In the genomic region with DNA sequence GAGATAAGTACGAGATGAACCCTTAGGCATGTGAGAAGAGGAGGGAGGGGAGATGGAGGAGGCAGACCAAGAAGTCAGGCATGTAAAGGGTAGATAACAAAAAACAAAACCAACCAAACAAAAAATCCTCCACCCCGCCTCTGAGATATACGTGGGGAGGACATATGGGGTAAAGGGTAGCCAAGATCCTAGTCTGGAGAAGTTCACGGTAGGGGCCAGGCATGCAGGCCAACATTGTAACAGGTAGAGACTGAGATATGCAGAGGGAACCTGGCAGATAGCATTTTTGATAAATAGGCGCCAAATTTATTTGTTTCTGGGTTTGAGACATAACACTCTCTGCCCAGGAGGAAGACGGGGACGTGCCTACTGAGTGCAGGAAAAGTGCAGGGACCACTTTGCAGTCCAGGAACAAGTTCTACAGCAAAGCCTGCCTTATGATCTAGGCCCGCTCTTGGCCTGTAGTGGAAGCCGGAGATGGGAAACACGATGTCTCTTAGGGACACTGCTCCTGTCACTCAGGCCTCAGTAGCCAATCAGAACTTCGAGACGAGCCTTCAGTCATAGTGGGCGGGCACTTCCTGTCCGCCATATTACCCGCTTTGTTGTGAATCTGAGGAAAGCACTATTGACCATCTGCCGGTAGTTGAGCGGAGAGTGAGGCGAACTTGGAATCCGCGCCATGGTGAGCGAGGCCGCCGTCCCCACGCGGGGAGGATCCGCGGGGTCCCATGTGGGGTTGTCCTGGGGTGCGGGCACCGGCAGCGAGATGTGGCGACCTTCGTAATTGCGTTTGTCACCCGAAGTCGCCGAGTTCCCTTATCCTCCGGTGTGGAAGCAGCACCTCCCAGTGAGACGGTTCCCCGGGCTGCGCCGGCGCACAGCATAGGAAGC, we compare ENCODE assay signal across 8 mouse cellular contexts. TPM values are rescaled to one million over a fixed set of nuclear protein-coding genes. Genes with fewer than 3 reads are reported as not detected.
A peak's percentile ranks its signal among the peaks of the same experiment; 100 is the strongest.
DNase-seq lines count a peak whose midpoint lies in the region; ATAC-seq and TF ChIP-seq lines count a peak whose summit lies in the region.
"Not testable (repeated sequence)": the region's sequence is repeated elsewhere in the genome, so short reads cannot be mapped to it uniquely, and the experiment has no call there.

A gene (plus strand): TSS at position 626 of the 894 bp plus-strand sequence.

- not testable (repeated sequence) for TF ChIP-seq CTCF in kidney, postnatal 0 days (IDR thresholded peaks at IDR 0.05; ENCODE audit: low read depth); liver, adult 2 months (IDR thresholded peaks at IDR 0.05; ENCODE audit: low read depth, low read length)

- peak within 1 kb of the TSS; percentile 68 for H3K4me3 ChIP-seq in brown adipose tissue, adult 24 weeks (ENCODE audit: insufficient read depth, low read depth, low read length)
- H3K4me3 ChIP-seq in heart, embryonic 13.5 days: peak within 1 kb of the TSS; percentile 60
- peak within 1 kb of the TSS; percentile 44 for H3K4me3 ChIP-seq in kidney, postnatal 0 days (replicated peaks; ENCODE audit: low read depth, low read length)
- peak within 1 kb of the TSS; percentile 80 for H3K4me3 ChIP-seq in liver, adult 2 months (ENCODE audit: insufficient read depth, low read depth, low read length)
- peak within 1 kb of the TSS; percentile 46 for H3K4me3 ChIP-seq in myocyte

- H3K4me1 ChIP-seq in brown adipose tissue, adult 24 weeks (ENCODE audit: control insufficient read depth, insufficient read depth, insufficient read length, low read length); heart, embryonic 13.5 days; kidney, postnatal 0 days (replicated peaks; ENCODE audit: insufficient read depth, low read length); liver, adult 2 months (ENCODE audit: control insufficient read depth, insufficient read depth, low read length): not testable (repeated sequence)

- peaks cover 13% of the 10 kb centered on the region; the same call in 1 of the 2 replicates for H3K9me3 ChIP-seq in heart, embryonic 13.5 days
- not testable (repeated sequence) for H3K9me3 ChIP-seq in kidney, postnatal 0 days (replicated peaks; ENCODE audit: low read length)

- peak within 1 kb of the TSS; percentile 68 for H3K4me2 ChIP-seq in heart, embryonic 13.5 days
- H3K4me2 ChIP-seq in kidney, postnatal 0 days (ENCODE audit: low read length): peak within 1 kb of the TSS; percentile 44
- peak within 1 kb of the TSS; percentile 79 for H3K4me2 ChIP-seq in myocyte (ENCODE audit: low read depth)

- not testable (repeated sequence) for H3K27me3 ChIP-seq in heart, embryonic 13.5 days (replicated peaks); kidney, postnatal 0 days (ENCODE audit: insufficient read depth, low read length); liver, adult 2 months (ENCODE audit: control insufficient read depth, insufficient read depth, low read length); myocyte (ENCODE audit: control insufficient read depth, insufficient read depth, insufficient read length); splenic B cell, adult 2 months (ENCODE audit: control insufficient read depth, insufficient read depth, low read length, poor library complexity, severe bottlenecking)

- ATAC-seq in heart, embryonic 13.5 days (ENCODE audit: extremely low read depth, insufficient number of reproducible peaks, low FRiP score, low TSS enrichment): peak; percentile 83
- peak; percentile 97 for ATAC-seq in kidney, postnatal 0 days (replicated peaks; ENCODE audit: low FRiP score, low read depth)

- 17% methylated on average over 42 of the region's 42 CpGs for WGBS in heart, embryonic 13.5 days
- WGBS in kidney, postnatal 0 days: 23% methylated on average over 34 of the region's 42 CpGs
- 17% methylated on average over 42 of the region's 42 CpGs for WGBS in liver, adult 2 months

- not testable (repeated sequence) for H3K79me2 ChIP-seq in liver, adult 2 months (ENCODE audit: control insufficient read depth, insufficient read depth, low read length)
- H3K79me2 ChIP-seq in myocyte (ENCODE audit: control insufficient read depth, insufficient read depth): peaks cover 13% of the 10 kb centered on the region

- H3K9ac ChIP-seq in heart, embryonic 13.5 days: peak within 1 kb of the TSS; percentile 77
- H3K9ac ChIP-seq in kidney, postnatal 0 days (ENCODE audit: low read depth, low read length): peak within 1 kb of the TSS; percentile 51; the same call in 1 of the 2 replicates
- peak within 1 kb of the TSS; percentile 73 for H3K9ac ChIP-seq in liver, adult 2 months (ENCODE audit: low read depth, low read length)

- not testable (repeated sequence) for H3K27ac ChIP-seq in brown adipose tissue, adult 24 weeks (replicated peaks; ENCODE audit: low read depth, low read length)
- H3K27ac ChIP-seq in heart, embryonic 13.5 days (replicated peaks): peak within 1 kb of the TSS; percentile 85
- H3K27ac ChIP-seq in kidney, postnatal 0 days: peak within 1 kb of the TSS; percentile 82
- 0 out of 2 replicates have a peak within 1 kb of the TSS, but pooled peaks have one; percentile 17 for H3K27ac ChIP-seq in liver, adult 2 months (replicated peaks; ENCODE audit: insufficient read depth, low read depth, low read length)

- H3K36me3 ChIP-seq in heart, embryonic 13.5 days; kidney, postnatal 0 days (ENCODE audit: insufficient read depth, low read length); liver, adult 2 months (ENCODE audit: control insufficient read depth, insufficient read depth, low read length); myocyte (ENCODE audit: control insufficient read depth, insufficient read depth); splenic B cell, adult 2 months (ENCODE audit: control insufficient read depth, insufficient read depth, low read length, poor library complexity, severe bottlenecking): not testable (repeated sequence)

- peak; percentile 79 for DNase-seq in CD4-positive helper T cell, adult 2 months (ENCODE audit: low read depth, low spot score)
- DNase-seq in fibroblast of lung, adult 2 months (ENCODE audit: low read depth): peak; percentile 73
- peak; percentile 85 for DNase-seq in kidney, postnatal 0 days (ENCODE audit: low spot score)
- DNase-seq in liver, adult 2 months (ENCODE audit: extremely low read depth, low read depth, low spot score): peak; percentile 79
- DNase-seq in splenic B cell, adult 2 months (ENCODE audit: low read depth, low spot score): peak; percentile 78

- not testable (repeated sequence) for H3ac ChIP-seq in myocyte (ENCODE audit: control insufficient read depth, insufficient read length)

- TF ChIP-seq POLR2A in liver, adult 2 months (IDR thresholded peaks at IDR 0.05; ENCODE audit: extremely low read depth, insufficient read depth, low read length): not testable (repeated sequence)
- TF ChIP-seq POLR2A in myocyte (IDR thresholded peaks at IDR 0.05; ENCODE audit: insufficient read length, low read depth): peak; percentile 47

RNA-seq across cellular contexts. Expression of the gene that starts here (rescaled TPM):
- polyA plus RNA-seq in brown adipose tissue, adult 24 weeks (2012; ENCODE audit: insufficient read depth, insufficient read length, missing spikeins): 0.88 TPM in 1 of 2 replicates, not detected in the other
- polyA plus RNA-seq in heart, embryonic 13.5 days (2015; fragmentation: Nextera tagmentation; extraction: Ambion mirVana): 2.4 and 3.4 TPM in 2 replicates
- polyA plus RNA-seq in kidney, postnatal 0 days (2015; fragmentation: Nextera tagmentation; extraction: Ambion mirVana): 3.7 and 4.5 TPM in 2 replicates
- 0.87 and 1.3 TPM in 2 replicates for total RNA-seq in liver, adult 2 months (2014; rRNA removed)
- 0.06 TPM in 1 of 2 replicates, not detected in the other for polyA plus RNA-seq in liver, adult 2 months (2012; rRNA removed)
- 0.77 TPM for polyA plus RNA-seq in myocyte (2012; fragmentation: generic; extraction: Trizol)
